Mouse (Mus musculus): ENCODE measurements at regions not wholly inside any gene's neighbourhood (a gene's known extent, or its start where the extent isn't known, plus 50 kb on each side); places are given as distances from the start of the nearest gene placed in this dataset.
"Not testable (repeated sequence)": the region's sequence is repeated elsewhere in the genome, so short reads cannot be mapped to it uniquely, and the experiment has no call there.

DNA sequence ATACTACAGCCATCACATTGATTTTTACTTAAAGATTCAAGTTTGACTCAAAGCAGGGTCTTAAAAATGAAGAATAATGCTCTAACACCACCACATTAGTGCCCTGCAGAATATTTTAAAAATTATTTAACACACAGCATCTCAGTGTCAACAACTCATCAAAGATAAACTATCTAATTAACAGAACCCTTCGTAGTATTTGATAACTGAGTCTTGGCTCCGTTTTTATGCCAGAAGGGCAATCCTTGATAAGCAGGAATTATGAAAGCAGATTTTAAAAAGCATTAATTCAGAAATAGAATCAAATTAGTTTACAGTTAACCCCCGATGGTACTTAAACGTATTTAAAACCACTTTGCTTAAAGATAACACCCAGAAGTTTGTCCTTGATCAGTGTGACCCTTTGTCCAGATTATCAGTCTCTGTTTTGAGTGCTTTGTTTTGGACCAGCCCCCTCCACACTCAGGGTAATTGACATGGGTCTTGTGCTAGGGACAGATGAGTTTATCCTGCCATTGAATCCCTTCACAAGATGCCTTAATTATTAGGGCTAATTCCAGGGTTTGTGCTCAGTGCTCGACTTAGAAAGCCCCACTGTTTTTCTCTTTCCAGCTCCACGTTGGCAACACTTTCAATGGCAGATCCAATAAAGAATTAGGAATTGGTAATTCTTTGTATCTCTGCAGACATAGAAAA lies 69.4 kb upstream of the Dph6 start:
- DNase-seq, result no peak

DNA sequence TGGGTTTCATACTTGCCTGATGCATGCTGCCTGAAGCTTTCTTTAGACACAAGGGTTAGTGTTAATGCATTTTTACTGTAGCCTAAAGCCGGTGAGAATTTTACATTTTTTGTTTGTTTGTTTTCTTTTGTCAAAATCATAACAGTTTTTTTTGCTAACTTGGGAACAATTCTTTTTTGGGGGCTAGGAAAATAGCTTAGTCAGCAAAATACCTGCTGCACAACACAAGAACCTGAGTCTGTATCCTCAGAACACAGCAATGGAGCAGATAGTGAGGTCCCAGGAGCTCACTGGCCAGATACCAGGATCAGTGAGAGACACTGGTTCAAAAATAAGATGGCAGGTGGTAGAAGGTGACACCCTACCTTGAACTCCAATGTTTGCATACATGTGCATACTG lies 72.4 kb upstream of the Dph6 start:
- DNase-seq, result no peak

DNA sequence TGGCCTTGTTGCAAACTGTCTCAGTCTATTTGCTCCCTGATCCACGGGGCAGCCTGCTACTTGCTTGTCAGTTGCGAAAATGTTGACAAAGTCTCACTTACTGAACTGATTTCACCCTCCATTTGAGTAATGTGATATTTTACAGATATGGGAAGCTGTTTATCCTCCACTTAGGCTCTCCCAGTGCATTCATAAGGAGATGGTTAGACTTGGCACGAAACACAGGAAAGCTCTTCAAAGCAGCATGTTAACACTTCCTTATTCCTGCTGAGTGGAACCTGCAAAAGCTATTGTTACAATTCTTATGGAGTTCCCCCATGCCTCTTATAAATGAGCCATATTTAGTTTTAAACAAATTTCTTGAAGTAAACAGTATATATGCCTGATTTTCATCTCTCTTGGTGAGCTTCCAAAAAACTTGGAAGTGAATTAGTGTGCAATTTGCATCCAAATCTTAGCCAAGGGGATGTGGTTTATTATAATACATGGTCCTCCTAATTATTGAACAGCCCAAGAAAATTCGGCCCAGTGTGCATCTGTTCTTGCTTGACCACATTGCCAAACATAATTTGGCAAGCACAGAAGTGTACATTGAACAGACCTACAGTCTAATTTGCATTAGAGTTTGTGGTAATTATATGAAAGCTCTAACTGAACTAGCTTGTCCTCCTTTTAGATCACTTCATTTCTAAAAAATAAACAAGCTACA lies 80.3 kb upstream of the Dph6 start:
- DNase-seq, result peak in 1 of 2 experiments; percentile 20

DNA sequence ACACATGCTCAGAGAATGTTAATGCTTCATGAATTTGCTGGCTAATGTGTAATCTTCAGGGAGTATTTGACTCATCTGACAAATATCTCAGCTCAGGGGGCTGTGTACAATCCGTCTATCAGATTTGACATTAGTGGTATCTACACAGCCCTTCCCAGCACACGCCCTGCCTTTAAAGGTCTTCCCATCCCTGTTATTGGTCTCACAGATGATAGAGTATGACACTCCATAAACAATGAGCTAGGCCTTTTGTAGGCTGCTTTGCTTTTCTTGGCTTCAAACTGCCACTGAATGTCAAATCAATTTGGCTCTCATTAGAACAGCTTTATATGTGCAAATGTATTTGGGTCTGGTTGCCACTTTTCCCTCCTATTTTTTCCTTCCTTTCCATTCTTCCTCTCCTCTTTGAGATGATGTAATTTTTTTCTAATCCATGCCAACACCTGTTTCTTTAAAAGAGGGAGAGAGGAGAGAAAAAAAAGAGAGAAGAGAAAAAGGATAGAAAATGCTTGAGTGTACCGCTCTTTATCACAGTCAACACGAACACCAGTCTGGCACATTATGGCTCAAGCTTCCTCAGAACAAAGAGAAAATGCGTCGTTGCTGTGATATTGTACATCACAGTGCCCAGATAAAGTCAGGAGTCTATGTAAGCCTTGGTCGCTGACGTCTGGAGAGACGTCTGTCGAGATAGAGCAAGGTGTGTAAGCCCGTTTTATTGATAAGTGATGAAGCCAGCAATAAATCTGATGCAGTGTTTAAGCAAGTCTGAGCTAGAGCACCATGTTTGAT lies 84.9 kb upstream of the Dph6 start:
- DNase-seq, result no peak

DNA sequence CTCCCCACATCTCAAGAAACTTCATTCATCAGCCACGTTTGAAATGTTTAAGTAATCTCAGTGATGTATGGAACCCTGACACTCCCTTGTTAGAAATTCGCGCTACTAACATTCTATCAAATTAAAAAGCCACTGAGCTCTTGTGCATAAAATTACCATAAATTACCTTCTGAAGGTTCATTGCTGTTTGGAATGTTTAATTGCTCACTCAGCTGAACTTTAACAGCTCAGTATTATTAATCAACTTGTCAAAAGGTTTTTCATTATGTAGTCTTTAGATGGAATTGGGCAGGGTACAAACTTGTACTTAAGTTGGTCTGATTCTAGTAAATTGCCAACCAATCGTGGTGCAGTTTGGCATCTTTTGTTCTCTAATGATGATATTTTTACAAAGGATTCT lies 108.5 kb upstream of the Dph6 start:
- DNase-seq, result no peak

DNA sequence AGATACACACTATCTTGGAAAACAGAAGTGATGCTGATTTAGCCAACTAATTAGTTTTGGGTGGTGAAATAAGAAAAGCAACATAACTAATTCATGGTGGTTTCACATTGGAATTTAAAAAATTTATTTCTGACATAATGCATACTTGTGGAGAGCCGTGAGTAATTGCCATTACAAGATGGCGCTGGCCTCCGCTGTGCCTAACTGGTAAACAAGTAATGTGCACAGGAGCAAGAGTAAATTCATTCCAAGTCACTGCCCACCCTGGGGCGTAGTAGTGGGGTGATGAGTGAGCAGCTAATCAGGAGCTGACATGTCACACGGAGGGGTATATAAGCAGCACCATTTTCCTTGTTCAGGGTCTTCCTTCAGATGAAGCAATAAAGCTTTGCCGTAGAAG lies 119.0 kb upstream of the Dph6 start:
- not testable (repeated sequence) for DNase-seq

DNA sequence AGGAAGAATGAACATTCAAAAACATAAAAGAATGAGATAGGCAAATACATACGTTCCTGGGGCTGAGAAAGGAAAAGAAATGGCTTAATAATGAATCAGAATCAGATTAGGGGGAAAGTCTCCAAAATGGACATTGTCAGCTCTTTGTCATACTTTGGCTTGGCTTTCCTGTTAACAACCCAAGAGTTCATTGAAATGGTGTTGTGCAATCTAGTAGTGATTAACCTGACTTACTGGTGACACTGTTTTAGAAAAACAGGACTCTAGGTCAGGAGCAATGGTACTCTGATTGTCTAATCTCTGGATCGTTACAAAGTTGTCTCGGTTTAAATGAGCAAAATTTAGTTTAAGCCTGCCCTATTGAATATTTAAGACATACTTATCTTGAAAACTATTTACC lies 119.5 kb upstream of the Dph6 start:
- no peak for DNase-seq

DNA sequence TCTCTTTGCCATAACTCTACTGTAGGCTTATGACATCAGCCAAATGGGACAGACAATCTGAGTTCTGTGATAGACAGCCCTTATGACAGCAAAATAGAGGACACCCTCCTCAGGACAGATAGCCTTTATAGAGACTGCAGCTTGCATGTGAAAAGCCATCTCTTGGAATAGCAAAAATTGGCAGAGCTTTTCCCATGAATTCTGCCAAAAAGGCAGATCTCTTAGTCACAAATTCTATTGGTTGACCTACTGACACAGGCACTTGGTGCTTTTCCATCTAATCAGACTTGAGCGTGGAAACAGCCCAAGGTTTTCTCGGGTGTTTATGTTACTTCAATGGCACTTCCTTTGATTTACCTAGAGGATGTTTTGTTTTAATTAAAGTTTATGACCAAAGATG lies 120.8 kb upstream of the Dph6 start:
- DNase-seq, result no peak

DNA sequence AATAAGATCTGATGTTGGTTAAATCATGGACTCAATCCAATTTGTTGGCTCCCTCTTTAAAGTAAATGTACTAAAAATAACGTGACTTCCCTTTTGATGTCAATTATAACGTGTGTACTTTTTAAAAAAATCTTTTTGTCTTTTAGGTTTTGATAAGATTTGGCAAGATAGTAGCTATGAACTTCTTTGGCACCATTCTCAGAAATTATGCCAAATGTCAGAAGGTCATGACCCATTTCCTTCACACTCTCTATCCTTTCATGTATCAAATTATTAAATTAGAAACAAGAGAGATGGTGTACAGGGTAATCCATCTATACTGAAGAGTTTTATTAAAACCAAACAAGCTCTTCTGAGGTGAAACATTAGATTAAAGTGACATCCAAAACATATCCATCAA lies 121.4 kb upstream of the Dph6 start:
- no peak for DNase-seq

DNA sequence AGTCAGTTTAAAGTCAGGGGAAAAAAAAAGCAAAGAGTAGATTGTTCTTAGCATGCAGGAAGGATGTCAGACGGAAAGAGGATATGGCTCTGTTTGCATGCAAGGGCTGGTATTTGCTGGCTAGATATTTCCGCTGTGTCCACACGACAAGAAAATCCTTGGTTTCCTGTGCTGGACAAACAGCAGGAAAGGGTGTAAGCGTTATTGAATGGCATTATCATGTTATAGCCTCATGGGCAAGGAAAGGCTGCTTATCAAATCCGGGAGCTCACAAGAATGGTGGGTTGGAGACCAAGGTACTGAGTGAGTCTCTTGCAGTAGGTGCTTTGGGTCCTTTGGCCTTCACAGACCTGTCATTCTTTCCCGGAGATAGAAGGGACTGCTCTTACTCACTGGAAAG lies 127.7 kb upstream of the Dph6 start:
- peak; percentile 32 to 36 for DNase-seq

DNA sequence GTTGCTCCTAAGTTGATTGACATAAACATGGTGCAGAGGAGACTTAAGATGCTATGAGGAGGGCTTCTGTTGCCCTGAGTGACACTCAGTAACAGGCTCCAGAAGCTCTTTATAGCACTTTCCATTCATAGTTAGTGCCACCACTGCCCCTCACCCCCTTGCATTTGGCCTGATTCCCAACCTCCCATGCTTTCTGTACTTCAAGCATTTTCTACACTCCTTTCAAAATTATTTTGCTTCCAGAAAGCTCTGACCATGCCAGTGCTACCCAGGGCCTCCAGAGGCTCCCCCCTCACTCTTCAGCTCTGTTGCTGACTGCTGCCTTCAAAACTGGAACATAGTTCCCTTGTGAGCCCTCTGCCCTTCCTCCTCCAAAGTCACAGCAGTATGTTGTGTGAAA lies 129.4 kb upstream of the Dph6 start:
- no peak for DNase-seq

DNA sequence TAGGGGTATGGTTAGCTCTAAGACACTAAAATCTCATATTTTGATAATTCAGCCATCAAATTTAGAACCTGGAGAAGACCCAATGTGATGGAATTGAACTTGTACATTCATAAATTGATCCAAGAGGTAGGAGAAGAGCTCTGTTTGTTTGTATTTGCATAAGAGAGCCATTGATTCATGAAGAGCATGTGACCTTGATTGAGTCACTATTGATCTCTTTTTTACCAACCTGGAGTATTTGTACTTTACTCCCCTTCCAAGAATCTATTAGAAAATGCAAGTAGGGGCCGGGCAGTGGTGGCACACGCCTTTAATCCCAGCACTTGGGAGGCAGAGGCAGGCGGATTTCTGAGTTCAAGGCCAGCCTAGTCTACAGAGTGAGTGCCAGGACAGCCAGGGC lies 133.5 kb upstream of the Dph6 start:
- no peak for DNase-seq

DNA sequence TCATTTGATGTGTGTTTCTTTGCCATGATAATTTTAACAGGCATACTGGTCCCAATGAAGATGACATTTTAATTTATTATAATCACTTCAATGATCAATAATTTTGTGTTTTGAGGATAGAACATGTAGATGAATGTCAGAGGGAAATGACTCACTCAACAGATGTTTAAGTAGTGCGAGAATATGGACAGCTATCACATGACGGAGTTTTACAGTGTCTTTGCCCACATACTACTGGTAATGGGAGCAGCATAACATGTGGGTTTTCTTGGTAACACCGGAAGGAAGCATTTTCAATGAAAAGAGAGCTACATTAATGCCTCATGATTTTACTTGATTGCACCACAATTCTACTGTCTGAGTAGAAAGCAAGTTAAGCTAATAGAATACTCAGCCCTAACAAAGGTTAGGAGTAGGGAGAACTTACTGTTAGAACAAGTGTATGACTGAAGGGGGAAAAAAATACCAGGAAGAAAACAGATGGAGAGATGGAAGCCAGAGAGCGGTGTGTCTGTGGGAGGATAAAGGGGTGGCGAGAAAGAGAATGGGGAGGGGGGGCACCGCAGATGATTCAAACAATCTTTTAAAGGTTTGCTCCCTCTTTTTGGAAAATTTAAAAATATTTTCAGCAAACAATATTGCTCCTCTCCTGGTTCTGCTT lies 142.0 kb upstream of the Dph6 start:
- no peak for DNase-seq

DNA sequence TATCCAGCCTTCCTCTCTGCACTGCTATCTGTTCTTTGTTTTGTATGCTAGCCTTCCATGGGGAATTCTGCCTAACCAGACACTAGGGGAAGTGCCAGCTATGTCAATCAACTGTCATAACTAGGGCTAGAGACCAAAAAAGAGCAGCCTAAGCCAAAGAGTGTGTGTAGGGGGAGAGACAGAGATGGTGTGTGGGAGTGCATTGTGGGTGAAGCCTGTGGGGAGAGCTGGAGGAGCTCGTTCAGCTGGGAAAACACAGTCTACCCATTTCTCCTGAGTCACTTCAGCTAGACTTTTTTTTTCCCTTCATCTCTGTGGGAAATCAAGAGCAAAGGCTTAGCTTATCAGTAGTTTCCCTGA lies 142.5 kb upstream of the Dph6 start:
- no peak for DNase-seq

DNA sequence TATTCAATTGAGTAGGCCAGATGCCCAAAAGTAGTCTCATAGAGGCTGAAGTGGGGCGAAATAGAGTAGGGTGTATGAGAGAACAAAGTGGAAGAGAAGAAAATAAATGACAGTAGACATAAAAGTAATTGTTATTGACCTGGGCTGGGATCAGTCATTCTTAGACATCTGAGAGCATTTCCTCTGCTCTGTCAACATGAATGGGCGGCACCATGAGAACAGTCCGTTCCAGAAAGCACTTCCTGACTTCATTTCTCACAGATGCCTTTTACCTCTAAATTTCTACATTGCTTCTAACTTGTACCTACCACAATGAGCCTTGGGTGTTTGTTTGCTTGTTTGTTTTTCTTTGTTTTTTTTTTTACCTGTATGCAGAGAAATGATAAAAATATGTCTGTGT lies 148.5 kb upstream of the Dph6 start:
- no peak for DNase-seq

DNA sequence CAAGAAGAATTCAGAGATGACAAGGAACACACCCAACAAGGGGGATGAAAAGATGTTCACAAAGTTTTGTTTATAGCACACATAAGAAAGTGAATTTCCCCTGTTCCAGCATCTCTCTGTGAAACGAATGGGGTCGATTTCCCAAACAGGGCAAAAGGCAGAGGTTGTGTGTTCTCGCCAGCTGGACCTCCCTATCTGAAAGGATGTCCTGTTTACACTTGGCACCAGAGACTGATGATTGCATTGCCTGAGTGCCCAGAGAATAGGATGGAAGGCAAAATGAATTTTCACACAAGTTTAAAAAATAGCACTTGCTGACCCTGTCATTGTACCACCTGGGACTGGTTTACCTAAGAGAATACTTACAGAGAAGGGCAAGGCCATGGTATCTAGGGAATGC lies 149.2 kb upstream of the Dph6 start:
- peak; percentile 20 to 38 for DNase-seq

DNA sequence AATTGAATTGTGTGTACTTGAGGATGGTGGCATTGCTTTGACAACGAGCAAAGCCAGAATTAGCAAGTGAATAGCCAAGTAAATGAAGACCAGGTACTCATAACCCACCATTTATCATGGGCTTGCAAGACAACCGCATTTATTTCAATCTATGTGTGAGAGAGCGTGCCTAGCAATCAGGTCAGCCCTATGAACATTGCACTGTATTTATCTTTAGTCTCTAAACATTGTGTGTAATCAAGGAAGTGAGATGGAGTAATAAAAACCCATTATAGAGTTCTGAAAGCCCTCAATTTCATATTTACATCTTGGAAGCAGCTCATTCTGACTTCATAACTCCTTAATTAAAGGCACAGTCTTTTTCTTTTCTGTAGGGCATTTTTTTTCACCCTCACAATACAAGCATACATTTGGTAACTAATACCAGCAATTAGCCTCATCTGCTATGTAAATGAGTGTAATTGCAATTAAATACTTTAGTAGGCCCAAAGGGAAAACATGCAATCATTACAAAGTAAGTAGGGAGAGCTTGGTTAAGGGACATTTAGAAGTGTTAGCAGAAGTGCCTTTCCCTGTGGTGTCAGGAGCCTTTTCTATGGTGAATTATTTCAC lies 150.8 kb upstream of the Dph6 start:
- no peak for DNase-seq

DNA sequence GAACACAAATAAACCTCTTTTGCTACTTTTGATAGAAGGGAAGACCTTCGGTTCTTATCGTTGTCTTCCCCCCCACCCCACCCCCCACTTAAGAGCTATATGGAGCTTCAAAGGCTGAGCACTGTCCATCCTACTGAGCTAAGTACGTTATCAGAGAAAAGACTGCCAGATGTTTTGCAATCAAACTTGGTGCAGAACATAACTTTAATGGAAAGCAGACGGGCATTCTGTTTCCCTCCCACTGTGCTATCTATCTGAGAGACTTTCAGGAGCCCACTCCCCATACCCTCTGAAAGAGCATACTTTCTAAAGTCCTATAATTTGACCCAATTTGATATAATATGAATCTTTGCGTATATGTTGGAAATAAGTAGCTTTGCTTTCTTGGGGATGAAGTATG lies 153.3 kb upstream of the Dph6 start:
- no peak for DNase-seq

DNA sequence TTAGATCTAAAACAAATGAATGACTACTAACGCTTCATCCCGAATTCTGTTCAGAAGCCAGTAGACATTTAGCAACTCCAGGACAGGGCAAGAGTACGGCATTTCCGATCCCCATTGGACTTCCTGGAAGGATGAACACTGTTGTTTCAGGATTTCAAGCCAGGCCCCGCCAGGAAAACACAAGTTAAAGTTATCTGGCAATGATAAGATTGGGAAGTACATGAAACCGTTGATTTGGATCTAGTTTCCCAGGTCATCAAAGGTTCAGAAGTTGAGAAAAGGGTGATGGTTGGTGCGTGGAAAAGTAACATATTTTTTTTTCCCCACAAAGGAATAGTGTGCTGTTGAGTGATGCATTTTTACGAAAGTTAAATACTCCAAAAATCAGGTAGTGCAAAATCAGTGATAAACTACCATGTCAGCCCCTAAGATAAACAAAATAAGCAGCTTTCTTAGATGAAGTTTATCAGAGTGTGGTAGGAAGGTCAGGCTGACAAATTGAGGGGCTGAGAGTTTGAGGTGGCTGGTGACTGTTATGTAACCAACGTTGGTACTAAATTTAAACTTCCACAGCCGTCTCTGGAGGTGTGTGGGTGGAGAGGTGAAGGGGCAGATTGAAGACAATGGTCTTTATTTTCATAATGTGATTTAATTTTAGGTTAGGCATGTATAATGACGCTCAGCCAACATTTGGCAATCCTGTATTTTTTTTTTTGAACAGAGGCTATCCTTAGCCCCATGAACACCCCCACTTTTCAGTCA lies 157.6 kb upstream of the Dph6 start:
- DNase-seq, result no peak

DNA sequence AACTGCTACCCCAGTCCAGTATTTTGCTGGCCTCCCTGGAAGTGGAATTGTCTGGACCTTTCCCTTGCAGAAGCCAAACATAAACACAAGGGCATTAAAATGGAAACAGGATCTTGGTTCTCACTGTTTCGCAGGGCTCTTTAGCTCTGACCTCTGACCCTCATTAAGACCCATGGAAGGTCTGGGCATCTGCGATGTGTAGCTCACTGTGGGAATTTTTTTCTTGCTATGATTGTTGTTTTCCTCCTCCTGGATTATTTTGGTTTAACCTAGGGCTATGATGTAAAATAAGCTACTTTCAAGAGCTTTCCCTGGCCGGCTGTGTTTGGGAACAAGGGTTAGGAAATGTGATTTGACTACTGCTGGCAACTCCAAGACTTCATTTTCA lies 158.1 kb upstream of the Dph6 start:
- no peak for DNase-seq

DNA sequence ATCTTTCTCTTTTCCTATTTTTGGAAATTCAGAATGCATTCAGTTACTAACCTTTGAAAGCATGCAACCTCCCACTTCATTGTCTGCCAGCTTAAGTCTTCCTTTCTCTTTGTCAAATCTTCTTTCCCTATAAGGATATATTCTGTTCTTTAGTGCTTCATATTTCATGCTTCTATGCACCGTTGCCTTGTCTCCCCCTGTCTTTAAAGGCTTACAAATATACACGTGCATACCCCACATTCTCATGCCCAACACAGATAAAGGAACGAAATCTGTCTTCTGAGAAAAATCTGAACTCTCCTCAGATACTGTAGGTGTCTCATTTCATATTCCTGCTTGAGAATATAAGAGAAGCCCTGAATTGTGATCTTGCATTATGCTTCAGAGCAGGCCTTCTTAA lies 167.9 kb upstream of the Dph6 start:
- DNase-seq, result no peak

DNA sequence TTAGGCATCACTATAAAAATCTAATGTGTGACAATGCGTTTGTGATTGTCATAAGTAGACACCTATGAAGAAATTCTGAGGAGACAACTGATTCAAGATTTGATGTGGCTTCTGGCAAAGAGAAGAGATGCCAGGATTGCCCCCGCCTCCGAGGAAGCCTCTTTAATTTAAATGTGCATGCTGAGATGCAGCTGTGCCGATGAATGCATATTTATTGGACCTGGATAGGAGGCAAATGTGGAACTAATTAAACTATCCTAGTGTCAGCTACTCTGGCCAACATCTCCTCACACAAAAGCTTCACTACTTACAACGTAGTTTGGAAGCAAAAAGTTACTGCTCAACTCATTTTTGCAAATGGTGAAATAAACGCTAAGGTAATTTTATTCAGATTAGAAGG lies 173.4 kb upstream of the Dph6 start:
- no peak for DNase-seq

DNA sequence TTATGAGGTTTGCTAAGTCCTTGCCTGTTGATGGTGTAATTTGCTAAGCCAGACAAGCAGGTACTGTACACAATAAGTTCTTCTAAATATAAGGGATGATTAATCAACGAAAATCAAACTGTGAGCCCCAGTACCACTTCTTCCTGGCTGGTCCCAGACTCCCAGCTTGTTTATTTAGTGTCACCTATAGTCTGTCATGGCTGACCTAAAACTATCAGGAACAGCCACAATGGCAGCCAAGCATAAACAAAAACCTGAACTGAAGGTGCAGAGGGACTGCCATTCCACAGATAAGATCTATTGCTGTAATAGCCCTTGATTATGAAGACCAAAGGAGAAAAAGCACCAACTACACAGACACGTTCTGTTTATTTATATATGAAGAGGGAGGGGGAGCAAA lies 180.9 kb upstream of the Dph6 start:
- no peak for DNase-seq
